Mouse (Mus musculus): ENCODE data around the gene Krtap19-1.

DNA sequence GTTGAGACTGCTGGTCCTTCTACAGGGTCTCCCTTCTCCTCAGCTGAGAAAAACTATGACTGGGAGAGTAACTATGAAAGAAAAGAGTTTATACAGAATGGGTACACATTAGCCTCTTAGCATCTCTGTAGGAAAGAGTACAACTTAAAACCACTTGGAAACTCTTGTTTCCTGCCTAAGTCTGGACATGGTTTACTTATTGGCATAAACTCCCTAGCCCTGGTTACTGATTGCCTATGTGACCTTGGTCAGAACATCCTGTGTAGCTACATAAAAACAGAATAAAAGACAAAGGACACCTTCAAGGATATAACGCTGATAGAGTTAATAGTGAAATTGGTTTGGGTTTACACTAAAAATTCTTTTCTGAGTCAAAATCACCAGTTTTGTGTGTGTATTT lies 21.8 kb downstream of the Krtap19-1 start:
- TF ChIP-seq CTCF (IDR thresholded peaks at IDR 0.05; ENCODE audit: low read depth) (no peak), EP300 (IDR thresholded peaks at IDR 0.05; ENCODE audit: low read depth) (no peak)

All from liver, postnatal 0 days (tissue).